Mouse (Mus musculus): ENCODE results near the gene Cc2d1a.

DNA sequence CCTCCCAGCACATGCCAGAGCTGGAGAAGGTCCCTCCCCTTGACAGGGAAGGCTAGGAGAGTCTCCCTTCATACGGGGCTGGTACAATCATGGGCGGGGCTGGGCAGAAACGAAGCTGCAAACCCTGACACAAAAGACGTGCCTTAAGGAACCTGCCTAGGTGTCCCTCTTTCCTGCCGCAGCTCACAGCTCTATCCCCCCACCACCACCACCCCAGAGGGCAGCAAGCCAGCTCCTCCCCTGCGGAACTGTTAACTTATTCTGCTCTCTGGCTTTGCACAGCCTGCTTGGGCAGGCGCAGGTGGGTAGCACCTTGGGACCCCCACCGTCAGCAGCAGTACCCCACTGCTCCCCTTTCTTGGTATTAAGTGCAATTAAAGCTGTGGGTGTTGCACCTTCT lies 51.7 kb downstream of the Cc2d1a start:
- no peak for TF ChIP-seq CTCF (IDR thresholded peaks at IDR 0.05; ENCODE audit: borderline replicate concordance, extremely low read depth, insufficient read depth, insufficient read length)
- TF ChIP-seq POLR2A (IDR thresholded peaks at IDR 0.05; ENCODE audit: borderline replicate concordance, extremely low read depth, insufficient read depth, insufficient read length, poor library complexity, severe bottlenecking), result no peak

Measured in brain, embryonic 14.5 days (tissue).